Mouse (Mus musculus): Measurements from ENCODE around the gene Doc2a. TPM values are rescaled to one million over a fixed set of nuclear protein-coding genes. Genes with fewer than 3 reads are reported as not detected.
A peak's percentile ranks its signal among the peaks of the same experiment; 100 is the strongest.

The Doc2a gene
- polyA plus RNA-seq, 2 experiments, result 0.02 to 0.18 TPM

GRCm38 (mm10) chr7:126863791-126864190, 16.6 kb downstream of the Doc2a start:
- Histone ChIP-seq H3K27ac (peak overlapping the region; percentile 58; the same call in 1 of the 2 replicates), H3K9me3 (ENCODE audit: control insufficient read depth, low read length) (no peaks in the 10 kb centered on the region), H3K9ac (replicated peaks) (peak overlapping the region; percentile 83), H3K27me3 (ENCODE audit: control insufficient read depth, insufficient read depth, low read length) (no peaks in the 10 kb centered on the region), H3K4me1 (replicated peaks; ENCODE audit: control insufficient read depth in 2 of 2, insufficient read depth in 2 of 2, low read length in 1 of 2) (peaks cover 14 to 20% of the 10 kb centered on the region in 2 experiments), H3K36me3 (replicated peaks; ENCODE audit: control insufficient read depth, insufficient read depth, low read depth) (peaks cover 30% of the 10 kb centered on the region), H3K4me2 (ENCODE audit: low read depth) (peak overlapping the region; percentile 99), H3K4me3 (ENCODE audit: insufficient read depth in 1 of 2, low read depth in 2 of 2, low read length in 2 of 2) (peak overlapping the region; percentile 10 to 80; a peak in 3 of 4 replicates)
- no peak for TF ChIP-seq EP300 (IDR thresholded peaks at IDR 0.05; ENCODE audit: low read depth)
- TF ChIP-seq CTCF (IDR thresholded peaks at IDR 0.05; ENCODE audit: low read depth), result no peak
- WGBS (ENCODE audit: insufficient replicate concordance), result 76% methylated on average over 6 of the region's 6 CpGs
- no peak for DNase-seq (ENCODE audit: low read depth in 3 of 3, low spot score in 3 of 3)
- ATAC-seq (ENCODE audit: insufficient read depth), result no peak

DNA sequence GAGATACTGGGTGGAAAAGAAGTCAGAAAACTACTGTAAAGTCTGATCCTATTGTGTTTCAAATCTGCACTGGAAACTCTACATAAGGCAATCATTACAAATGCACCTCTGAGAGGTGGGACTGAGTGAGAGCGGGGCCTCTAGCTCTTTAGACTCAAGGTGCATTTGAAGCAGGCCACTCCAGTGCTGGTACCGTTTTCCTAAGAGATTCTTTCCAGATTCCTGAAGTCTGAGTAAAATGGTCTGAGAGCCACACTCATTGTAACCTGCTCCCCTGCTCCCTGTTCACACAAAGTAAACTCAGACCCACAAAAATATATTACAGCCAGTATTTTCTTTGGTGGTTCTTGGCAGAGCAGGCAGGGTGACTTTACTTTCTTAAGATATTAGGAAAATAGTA, 20.3 kb downstream of the Doc2a start:
- no peak for ATAC-seq (ENCODE audit: insufficient read depth)
- peaks cover 9 to 12% of the 10 kb centered on the region in 2 experiments for H3K4me1 ChIP-seq (replicated peaks; ENCODE audit: control insufficient read depth in 2 of 2, insufficient read depth in 2 of 2, low read length in 1 of 2)
- H3K4me3 ChIP-seq (ENCODE audit: insufficient read depth in 1 of 2, low read depth in 2 of 2, low read length in 2 of 2), result no peak overlapping the region
- DNase-seq (ENCODE audit: low read depth in 3 of 3, low spot score in 3 of 3), result no peak
- TF ChIP-seq EP300 (IDR thresholded peaks at IDR 0.05; ENCODE audit: low read depth) (no peak), CTCF (IDR thresholded peaks at IDR 0.05; ENCODE audit: low read depth) (no peak)
- WGBS (ENCODE audit: insufficient replicate concordance), result 93% methylated on average over 2 of the region's 2 CpGs
- H3K9me3 ChIP-seq (ENCODE audit: control insufficient read depth, low read length), result no peaks in the 10 kb centered on the region
- no peak overlapping the region for H3K9ac ChIP-seq (replicated peaks)
- H3K36me3 ChIP-seq (replicated peaks; ENCODE audit: control insufficient read depth, insufficient read depth, low read depth), result peaks cover 49% of the 10 kb centered on the region
- H3K27me3 ChIP-seq (ENCODE audit: control insufficient read depth, insufficient read depth, low read length), result no peaks in the 10 kb centered on the region
- H3K27ac ChIP-seq, result no peak overlapping the region
- no peak overlapping the region for H3K4me2 ChIP-seq (ENCODE audit: low read depth)

GRCm38 (mm10) chr7:126868003-126868402, 20.8 kb downstream of the Doc2a start:
- WGBS (ENCODE audit: insufficient replicate concordance), result 73% methylated on average over 12 of the region's 12 CpGs
- Histone ChIP-seq H3K4me1 (replicated peaks; ENCODE audit: control insufficient read depth in 2 of 2, insufficient read depth in 2 of 2, low read length in 1 of 2) (peaks cover 7% of the 10 kb centered on the region in 2 experiments), H3K9me3 (ENCODE audit: control insufficient read depth, low read length) (no peaks in the 10 kb centered on the region), H3K4me2 (ENCODE audit: low read depth) (no peak overlapping the region), H3K4me3 (ENCODE audit: insufficient read depth in 1 of 2, low read depth in 2 of 2, low read length in 2 of 2) (no peak overlapping the region), H3K9ac (replicated peaks) (no peak overlapping the region), H3K27me3 (ENCODE audit: control insufficient read depth, insufficient read depth, low read length) (no peaks in the 10 kb centered on the region), H3K27ac (no peak overlapping the region), H3K36me3 (replicated peaks; ENCODE audit: control insufficient read depth, insufficient read depth, low read depth) (peaks cover 54% of the 10 kb centered on the region)
- no peak for TF ChIP-seq EP300 (IDR thresholded peaks at IDR 0.05; ENCODE audit: low read depth)
- no peak for TF ChIP-seq CTCF (IDR thresholded peaks at IDR 0.05; ENCODE audit: low read depth)
- ATAC-seq (ENCODE audit: insufficient read depth) (no peak), DNase-seq (ENCODE audit: low read depth in 3 of 3, low spot score in 3 of 3) (no peak)

DNA sequence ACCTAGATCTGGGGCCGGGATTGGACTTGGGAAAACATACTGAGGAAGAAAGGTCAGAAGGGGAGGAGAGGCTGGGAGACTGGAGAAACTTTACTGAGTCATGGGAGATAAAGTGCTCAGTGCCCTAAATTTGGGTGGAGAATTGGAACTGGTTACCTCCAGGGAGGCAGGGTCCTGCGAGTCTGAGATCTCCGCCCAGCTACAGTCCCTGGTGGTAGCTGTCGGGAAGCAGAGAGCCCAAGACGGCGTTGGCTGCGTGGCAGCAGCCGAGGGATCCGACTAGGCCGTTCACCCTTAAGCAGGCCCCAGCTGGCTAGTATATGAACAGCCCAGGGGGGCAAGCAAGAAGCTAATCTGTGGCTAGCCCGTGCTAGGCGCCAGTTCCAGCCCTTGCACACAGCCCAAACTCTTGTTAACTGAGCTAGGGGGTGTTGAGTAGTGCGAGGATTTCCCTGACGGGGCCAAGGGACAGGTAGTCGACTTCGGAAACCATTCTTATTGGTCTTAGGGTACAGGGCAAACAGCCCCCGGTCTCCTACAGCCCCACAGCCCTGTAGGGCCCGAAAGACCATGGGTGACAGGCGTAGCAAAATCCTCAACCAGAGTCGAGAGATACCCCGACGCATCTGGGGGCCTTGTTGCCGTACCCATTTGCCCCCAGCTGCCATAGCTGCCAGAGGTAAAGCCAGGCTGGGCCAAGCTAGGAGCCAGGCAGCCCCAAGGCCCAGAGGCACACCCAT, 22.7 kb downstream of the Doc2a start:
- Histone ChIP-seq H3K9ac (replicated peaks) (no peak overlapping the region), H3K27me3 (ENCODE audit: control insufficient read depth, insufficient read depth, low read length) (no peaks in the 10 kb centered on the region), H3K9me3 (ENCODE audit: control insufficient read depth, low read length) (no peaks in the 10 kb centered on the region), H3K4me2 (ENCODE audit: low read depth) (no peak overlapping the region), H3K4me1 (replicated peaks; ENCODE audit: control insufficient read depth in 2 of 2, insufficient read depth in 2 of 2, low read length in 1 of 2) (no peaks in the 10 kb centered on the region), H3K36me3 (replicated peaks; ENCODE audit: control insufficient read depth, insufficient read depth, low read depth) (peaks cover 63% of the 10 kb centered on the region), H3K27ac (no peak overlapping the region), H3K4me3 (ENCODE audit: insufficient read depth in 1 of 2, low read depth in 2 of 2, low read length in 2 of 2) (no peak overlapping the region)
- TF ChIP-seq EP300 (IDR thresholded peaks at IDR 0.05; ENCODE audit: low read depth) (no peak), CTCF (IDR thresholded peaks at IDR 0.05; ENCODE audit: low read depth) (no peak)
- DNase-seq (ENCODE audit: low read depth in 3 of 3, low spot score in 3 of 3), result no peak
- ATAC-seq (ENCODE audit: insufficient read depth), result no peak
- 84% methylated on average over 23 of the region's 23 CpGs for WGBS (ENCODE audit: insufficient replicate concordance)

- Histone ChIP-seq H3K4me2 (ENCODE audit: low read depth) (no peak overlapping the region), H3K27me3 (ENCODE audit: control insufficient read depth, insufficient read depth, low read length) (no peaks in the 10 kb centered on the region), H3K36me3 (replicated peaks; ENCODE audit: control insufficient read depth, insufficient read depth, low read depth) (peaks cover 65% of the 10 kb centered on the region), H3K27ac (no peak overlapping the region), H3K9ac (replicated peaks) (no peak overlapping the region), H3K4me1 (replicated peaks; ENCODE audit: control insufficient read depth in 2 of 2, insufficient read depth in 2 of 2, low read length in 1 of 2) (no peaks in the 10 kb centered on the region), H3K4me3 (ENCODE audit: insufficient read depth in 1 of 2, low read depth in 2 of 2, low read length in 2 of 2) (no peak overlapping the region), H3K9me3 (ENCODE audit: control insufficient read depth, low read length) (no peaks in the 10 kb centered on the region)
- DNase-seq (ENCODE audit: low read depth in 3 of 3, low spot score in 3 of 3) (no peak), ATAC-seq (ENCODE audit: insufficient read depth) (no peak)
- 97% methylated on average over 2 of the region's 2 CpGs for WGBS (ENCODE audit: insufficient replicate concordance)
- TF ChIP-seq EP300 (IDR thresholded peaks at IDR 0.05; ENCODE audit: low read depth) (no peak), CTCF (IDR thresholded peaks at IDR 0.05; ENCODE audit: low read depth) (no peak)
These were observed 23.3 kb downstream of the Doc2a start for GRCm38 (mm10) chr7:126870520-126870891.

Data from liver, embryonic 14.5 days (tissue).